In the genomic region with DNA sequence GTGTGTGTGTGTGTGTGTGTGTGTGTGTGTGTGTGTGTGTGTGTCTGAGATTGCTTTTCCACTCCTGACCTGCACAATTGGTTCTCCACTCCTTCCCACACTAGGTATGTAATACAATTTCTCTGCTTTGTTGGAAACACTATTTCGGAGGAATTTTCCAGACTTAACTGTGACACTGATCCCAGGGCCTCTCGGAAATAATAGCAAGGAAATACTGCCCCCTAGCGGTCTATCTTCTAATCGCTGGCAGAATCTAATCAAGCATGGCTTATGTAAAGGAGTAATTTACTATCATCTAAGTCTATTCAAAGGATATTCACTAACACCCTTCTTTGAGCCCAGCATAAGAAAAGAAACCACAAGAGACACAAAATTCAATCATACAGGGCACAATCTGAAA, we compare ENCODE assay signal across 8 mouse cellular contexts. TPM values are rescaled to one million over a fixed set of nuclear protein-coding genes. Genes with fewer than 3 reads are reported as not detected.
DNase-seq lines count a peak whose midpoint lies in the region; ATAC-seq and TF ChIP-seq lines count a peak whose summit lies in the region.

No protein-coding gene starts in this region.

- WGBS in forebrain, embryonic 11.5 days, result 3% methylated on average over 4 of the region's 4 CpGs
- 6% methylated on average over 4 of the region's 4 CpGs for WGBS in liver, embryonic 14.5 days (ENCODE audit: insufficient replicate concordance)

- no peaks in the 10 kb centered on the region for H3K4me1 ChIP-seq in forebrain, embryonic 11.5 days (replicated peaks; ENCODE audit: control insufficient read depth, insufficient read depth, low read length)
- H3K4me1 ChIP-seq in liver, embryonic 14.5 days (replicated peaks; ENCODE audit: control insufficient read depth in 2 of 2, insufficient read depth in 2 of 2, low read length in 1 of 2), result no peaks in the 10 kb centered on the region

- no peak overlapping the region for H3K27ac ChIP-seq in forebrain, embryonic 11.5 days (ENCODE audit: low read depth, low read length)
- H3K27ac ChIP-seq in liver, embryonic 14.5 days, result no peak overlapping the region

- TF ChIP-seq EP300 in liver, embryonic 14.5 days (IDR thresholded peaks at IDR 0.05; ENCODE audit: low read depth), result no peak

- no peaks in the 10 kb centered on the region for H3K9me3 ChIP-seq in forebrain, embryonic 11.5 days (ENCODE audit: control insufficient read depth, low read length)
- no peaks in the 10 kb centered on the region for H3K9me3 ChIP-seq in liver, embryonic 14.5 days (ENCODE audit: control insufficient read depth, low read length)

- TF ChIP-seq CTCF in liver, embryonic 14.5 days (IDR thresholded peaks at IDR 0.05; ENCODE audit: low read depth), result peak; percentile 44; the same call in 1 of the 2 replicates

- ATAC-seq in cerebellum, adult (ENCODE audit: insufficient number of reproducible peaks, low FRiP score, low TSS enrichment), result no peak
- no peak for ATAC-seq in forebrain, embryonic 11.5 days (replicated peaks; ENCODE audit: low FRiP score)
- no peak for ATAC-seq in liver, embryonic 14.5 days (ENCODE audit: insufficient read depth)

- H3K4me3 ChIP-seq in forebrain, embryonic 11.5 days (ENCODE audit: low read depth, low read length), result no peak overlapping the region
- no peak overlapping the region for H3K4me3 ChIP-seq in liver, embryonic 14.5 days (ENCODE audit: insufficient read depth in 1 of 2, low read depth in 2 of 2, low read length in 2 of 2)

- DNase-seq in cerebellum, adult 18-20 months, result peak; percentile 43 to 54
- peak; percentile 85 for DNase-seq in 3T3-L1 (ENCODE audit: low read depth, low spot score)
- DNase-seq in adrenal gland, postnatal 14 days, result peak; percentile 75
- DNase-seq in forebrain, embryonic 11.5 days (ENCODE audit: low spot score), result peak; percentile 69
- DNase-seq in kidney, postnatal 36 days, result peak; percentile 31 to 63
- DNase-seq in liver, embryonic 14.5 days (ENCODE audit: low read depth in 3 of 3, low spot score in 3 of 3), result peak; percentile 9 to 17 (median 14)
- peak; percentile 50 for DNase-seq in right cerebral cortex, postnatal 25 days

- H3K9ac ChIP-seq in forebrain, embryonic 11.5 days (ENCODE audit: low read length), result no peak overlapping the region
- no peak overlapping the region for H3K9ac ChIP-seq in liver, embryonic 14.5 days (replicated peaks)

- H3K4me2 ChIP-seq in forebrain, embryonic 11.5 days (ENCODE audit: low read depth, low read length, severe bottlenecking), result no peak overlapping the region
- H3K4me2 ChIP-seq in liver, embryonic 14.5 days (ENCODE audit: low read depth), result no peak overlapping the region

- H3K36me3 ChIP-seq in forebrain, embryonic 11.5 days (ENCODE audit: control insufficient read depth, insufficient read depth, low read length), result no peaks in the 10 kb centered on the region
- no peaks in the 10 kb centered on the region for H3K36me3 ChIP-seq in liver, embryonic 14.5 days (replicated peaks; ENCODE audit: control insufficient read depth, insufficient read depth, low read depth)

- H3K27me3 ChIP-seq in forebrain, embryonic 11.5 days (ENCODE audit: control insufficient read depth, insufficient read depth, low read length), result no peaks in the 10 kb centered on the region
- no peaks in the 10 kb centered on the region for H3K27me3 ChIP-seq in liver, embryonic 14.5 days (ENCODE audit: control insufficient read depth, insufficient read depth, low read length)

RNA-seq across cellular contexts. Expression of a gene that starts 57.7 kb away (rescaled TPM):
- 0.30 and 4.1 TPM in 2 replicates for total RNA-seq in adrenal gland, postnatal 14 days (2021)
- 0.32 and 0.53 TPM in 2 replicates for polyA plus RNA-seq in forebrain, embryonic 11.5 days (2014; fragmentation: Nextera tagmentation; extraction: Ambion mirVana)
- polyA plus RNA-seq in liver, embryonic 14.5 days (2012; rRNA removed), result 0.09 TPM in 1 of 2 replicates, not detected in the other
- 0.08 TPM in 1 of 2 replicates, not detected in the other for polyA plus RNA-seq in liver, embryonic 14.5 days (2014; fragmentation: Nextera tagmentation; extraction: Ambion mirVana)

Comparison
In these comparisons a context has a peak if more than half of its experiments do, and no peak if none do; other contexts are left out.
1. DNase-seq: peak in every context shown above with its lines; median percentile 85 in 3T3-L1; 75 in adrenal gland, postnatal 14 days; 69 in forebrain, embryonic 11.5 days; 50 in right cerebral cortex, postnatal 25 days; 48 in cerebellum, adult 18-20 months; 47 in kidney, postnatal 36 days; 14 in liver, embryonic 14.5 days.